Mouse (Mus musculus): ENCODE measurements around the gene Zdhhc19. TPM values are rescaled to one million over a fixed set of nuclear protein-coding genes. Genes with fewer than 3 reads are reported as not detected.

The Zdhhc19 gene
- polyA plus RNA-seq, 1 experiment from 2014 or later = not detected

- Histone ChIP-seq H3K4me3 (ENCODE audit: low read depth, low read length) (peak within 1 kb of the TSS; percentile 87), H3K9ac (ENCODE audit: low read depth, low read length) (peak within 1 kb of the TSS; percentile 99), H3K27ac (ENCODE audit: low read depth, low read length) (peak within 1 kb of the TSS; percentile 98), H3K36me3 (ENCODE audit: control insufficient read depth, insufficient read depth, low read length) (peaks cover 3% of the 10 kb centered on the region), H3K4me1 (replicated peaks; ENCODE audit: control insufficient read depth, insufficient read depth, low read length) (peaks cover 13% of the 10 kb centered on the region), H3K27me3 (replicated peaks; ENCODE audit: control insufficient read depth, insufficient read depth, low read length) (no peaks in the 10 kb centered on the region), H3K4me2 (peak within 1 kb of the TSS; percentile 52), H3K9me3 (ENCODE audit: control insufficient read depth, low read length) (no peaks in the 10 kb centered on the region)
- ATAC-seq (replicated peaks; ENCODE audit: low FRiP score) (peak; percentile 95), DNase-seq (ENCODE audit: low spot score) (peak; percentile 99)
- under 1% methylated on average over 73 of the region's 73 CpGs for WGBS
Measured at GRCm38 (mm10) chr16:32608712-32609400, 112.8 kb downstream of the Zdhhc19 start, which contains the start of gene Tfrc. Gene Tfrc (plus strand): TSS chr16:32608920.

GRCm38 (mm10) chr16:32609401-32609779, 113.3 kb downstream of the Zdhhc19 start:
- Histone ChIP-seq H3K36me3 (ENCODE audit: control insufficient read depth, insufficient read depth, low read length) (peaks cover 4% of the 10 kb centered on the region), H3K27ac (ENCODE audit: low read depth, low read length) (peak overlapping the region; percentile 98), H3K4me2 (peak overlapping the region; percentile 52), H3K4me3 (ENCODE audit: low read depth, low read length) (peak overlapping the region; percentile 87), H3K9me3 (ENCODE audit: control insufficient read depth, low read length) (no peaks in the 10 kb centered on the region), H3K4me1 (replicated peaks; ENCODE audit: control insufficient read depth, insufficient read depth, low read length) (peaks cover 13% of the 10 kb centered on the region), H3K27me3 (replicated peaks; ENCODE audit: control insufficient read depth, insufficient read depth, low read length) (no peaks in the 10 kb centered on the region), H3K9ac (ENCODE audit: low read depth, low read length) (peak overlapping the region; percentile 99)
- ATAC-seq (replicated peaks; ENCODE audit: low FRiP score) = no peak
- no peak for DNase-seq (ENCODE audit: low spot score)
- under 1% methylated on average over 14 of the region's 14 CpGs for WGBS

GRCm38 (mm10) chr16:32610460-32611255, 114.6 kb downstream of the Zdhhc19 start:
- peak overlapping the region; percentile 90 for H3K27ac ChIP-seq (ENCODE audit: low read depth, low read length)
- H3K4me2 ChIP-seq = peak overlapping the region; percentile 52
- peak overlapping the region; percentile 99 for H3K9ac ChIP-seq (ENCODE audit: low read depth, low read length)
- peak overlapping the region; percentile 87 for H3K4me3 ChIP-seq (ENCODE audit: low read depth, low read length)
- ATAC-seq (replicated peaks; ENCODE audit: low FRiP score) (peak; percentile 21; the same call in 1 of the 2 replicates), DNase-seq (ENCODE audit: low spot score) (peak; percentile 41)
- WGBS = 43% methylated on average over 5 of the region's 5 CpGs
- no peaks in the 10 kb centered on the region for H3K9me3 ChIP-seq (ENCODE audit: control insufficient read depth, low read length)
- peaks cover 14% of the 10 kb centered on the region for H3K36me3 ChIP-seq (ENCODE audit: control insufficient read depth, insufficient read depth, low read length)
- no peaks in the 10 kb centered on the region for H3K27me3 ChIP-seq (replicated peaks; ENCODE audit: control insufficient read depth, insufficient read depth, low read length)
- peaks cover 13% of the 10 kb centered on the region for H3K4me1 ChIP-seq (replicated peaks; ENCODE audit: control insufficient read depth, insufficient read depth, low read length)

Other genes with a start within 250 kb of the Zdhhc19 start
- gene Fbxo45, start 249.1 kb upstream of the Zdhhc19 start, polyA plus RNA-seq (2014; fragmentation: Nextera tagmentation; extraction: Ambion mirVana) = 13.0 and 13.3 TPM in 2 replicates
- gene Wdr53, start 249.0 kb upstream of the Zdhhc19 start, polyA plus RNA-seq (2014; fragmentation: Nextera tagmentation; extraction: Ambion mirVana) = 22.0 and 23.2 TPM in 2 replicates
- gene Smco1, start 224.8 kb upstream of the Zdhhc19 start, polyA plus RNA-seq (2014; fragmentation: Nextera tagmentation; extraction: Ambion mirVana) = not detected in 2 replicates
- gene Rnf168, start 218.8 kb upstream of the Zdhhc19 start, polyA plus RNA-seq (2014; fragmentation: Nextera tagmentation; extraction: Ambion mirVana) = 19.7 and 20.8 TPM in 2 replicates
- gene Ubxn7, start 164.0 kb upstream of the Zdhhc19 start, polyA plus RNA-seq (2014; fragmentation: Nextera tagmentation; extraction: Ambion mirVana) = 13.7 and 15.3 TPM in 2 replicates
- not detected in 2 replicates for gene Tm4sf19, start 95.8 kb upstream of the Zdhhc19 start, polyA plus RNA-seq (2014; fragmentation: Nextera tagmentation; extraction: Ambion mirVana)
- gene Tctex1d2, start 76.6 kb upstream of the Zdhhc19 start, polyA plus RNA-seq (2014; fragmentation: Nextera tagmentation; extraction: Ambion mirVana) = 13.8 and 15.1 TPM in 2 replicates
- 37.0 and 42.8 TPM in 2 replicates for gene Pcyt1a, start 65.3 kb upstream of the Zdhhc19 start, polyA plus RNA-seq (2014; fragmentation: Nextera tagmentation; extraction: Ambion mirVana)
- gene Slc51a, start 8.4 kb upstream of the Zdhhc19 start, polyA plus RNA-seq (2014; fragmentation: Nextera tagmentation; extraction: Ambion mirVana) = 1.3 TPM in 2 replicates
- 220 and 245 TPM in 2 replicates for gene Tfrc, start 112.7 kb downstream of the Zdhhc19 start, polyA plus RNA-seq (2014; fragmentation: Nextera tagmentation; extraction: Ambion mirVana)
- gene Tnk2, start 147.6 kb downstream of the Zdhhc19 start, polyA plus RNA-seq (2014; fragmentation: Nextera tagmentation; extraction: Ambion mirVana) = 10.8 and 11.6 TPM in 2 replicates
- gene Muc4, start 239.6 kb downstream of the Zdhhc19 start, polyA plus RNA-seq (2014; fragmentation: Nextera tagmentation; extraction: Ambion mirVana) = 0.41 and 0.66 TPM in 2 replicates